Mouse (Mus musculus) right cerebral cortex, postnatal 4 days (tissue): Measurements from ENCODE around the gene Spg7.
"Not testable (repeated sequence)": the region's sequence is repeated elsewhere in the genome, so short reads cannot be mapped to it uniquely, and the experiment has no call there.

Source experiments
- DNase-seq: peaks from one replicate; pipeline ENCODE4 v3.0.0-alpha.2; 2022

Spg7 gene

GRCm38 (mm10) chr8:123101244-123101643 is 38.5 kb downstream of the Spg7 start:
- DNase-seq = no peak

GRCm38 (mm10) chr8:123101735-123102685 is 39.3 kb downstream of the Spg7 start, which contains the start of gene Rpl13:
Gene Rpl13 (plus strand): TSS chr8:123102350.
- peak; percentile 95 for DNase-seq

GRCm38 (mm10) chr8:123102855-123103254 is 40.1 kb downstream of the Spg7 start:
- not testable (repeated sequence) for DNase-seq

GRCm38 (mm10) chr8:123103285-123103684 is 40.5 kb downstream of the Spg7 start:
- no peak for DNase-seq

- DNase-seq = no peak
These were observed 41.5 kb downstream of the Spg7 start for GRCm38 (mm10) chr8:123104046-123104767.

- DNase-seq = no peak
These were observed 43.0 kb downstream of the Spg7 start for GRCm38 (mm10) chr8:123105553-123106326.

- DNase-seq = no peak
These were observed 43.8 kb downstream of the Spg7 start for GRCm38 (mm10) chr8:123106531-123106930.

- no peak for DNase-seq
These were observed 45.3 kb downstream of the Spg7 start for GRCm38 (mm10) chr8:123108010-123108409.

GRCm38 (mm10) chr8:123108953-123109352 is 46.2 kb downstream of the Spg7 start:
- DNase-seq = no peak

GRCm38 (mm10) chr8:123110649-123111048 is 47.9 kb downstream of the Spg7 start:
- peak; percentile 38 for DNase-seq

- no peak for DNase-seq
These were observed 50.1 kb downstream of the Spg7 start for GRCm38 (mm10) chr8:123112892-123113291.

GRCm38 (mm10) chr8:123113908-123114469 is 51.2 kb downstream of the Spg7 start:
- DNase-seq = no peak

GRCm38 (mm10) chr8:123114644-123115043 is 51.9 kb downstream of the Spg7 start:
- DNase-seq = no peak

- DNase-seq = peak; percentile 39
These were observed 54.5 kb downstream of the Spg7 start, which contains the start of gene Cpne7 for GRCm38 (mm10) chr8:123117127-123117731. Gene Cpne7 (plus strand): TSS chr8:123117374.

GRCm38 (mm10) chr8:123117744-123118143 is 55.0 kb downstream of the Spg7 start:
- no peak for DNase-seq

- DNase-seq = no peak
These were observed 59.3 kb downstream of the Spg7 start for GRCm38 (mm10) chr8:123122059-123122458.

GRCm38 (mm10) chr8:123122670-123123069 is 59.9 kb downstream of the Spg7 start:
- DNase-seq = no peak

GRCm38 (mm10) chr8:123126193-123126816 is 63.6 kb downstream of the Spg7 start:
- DNase-seq = no peak

- no peak for DNase-seq
These were observed 68.3 kb downstream of the Spg7 start for GRCm38 (mm10) chr8:123131041-123131440.

- no peak for DNase-seq
These were observed 70.2 kb downstream of the Spg7 start for GRCm38 (mm10) chr8:123132953-123133352.

GRCm38 (mm10) chr8:123134149-123134713 is 71.5 kb downstream of the Spg7 start:
- no peak for DNase-seq
